Mouse (Mus musculus): ENCODE measurements at regions not wholly inside any gene's neighbourhood (a gene's known extent, or its start where the extent isn't known, plus 50 kb on each side); places are given as distances from the start of the nearest gene placed in this dataset.
A peak's percentile ranks its signal among the peaks of the same experiment; 100 is the strongest.

DNA sequence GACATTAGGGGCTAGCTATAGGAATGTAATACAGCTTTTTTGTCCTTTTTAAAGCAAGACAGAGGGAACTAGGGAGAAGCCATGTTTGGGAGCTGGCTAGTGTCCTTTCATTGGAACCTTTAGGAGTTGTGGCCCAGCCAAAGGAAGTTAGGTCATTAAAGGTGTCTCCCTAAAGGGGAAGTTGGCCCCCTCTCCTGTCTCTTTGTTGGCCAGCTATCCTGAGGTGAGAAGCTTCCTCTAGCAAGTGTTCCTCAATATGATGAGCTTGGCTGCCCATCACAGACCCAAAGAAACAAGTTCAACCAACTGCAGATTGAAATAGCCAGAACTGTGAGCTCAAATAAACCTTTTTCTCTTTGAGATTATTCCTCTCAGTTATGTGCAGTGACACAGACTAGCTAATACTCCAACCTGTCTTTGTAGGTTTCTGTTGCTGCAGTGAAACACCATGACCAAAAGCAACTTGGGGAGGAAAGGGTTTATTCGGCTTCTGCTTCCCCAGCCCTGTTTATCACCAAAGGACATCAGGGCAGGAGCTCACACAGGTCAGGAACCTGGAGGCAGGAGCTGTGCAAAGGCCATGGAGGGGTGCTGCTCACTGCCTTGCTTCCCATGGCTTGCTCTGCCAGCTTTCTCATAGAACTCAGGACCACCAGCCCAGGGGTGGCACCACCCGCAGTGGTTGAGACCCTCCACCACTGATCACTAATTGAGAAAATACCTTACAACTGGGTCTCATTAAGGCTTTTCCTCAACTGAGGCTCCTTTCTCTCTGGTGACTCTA is 94.0 kb upstream of the Ccn6 start:
- H3K4me3 ChIP-seq (ENCODE audit: low read depth, low read length) = no peak overlapping the region
- H3K4me1 ChIP-seq (ENCODE audit: control insufficient read depth, insufficient read depth, low read length) = peaks cover 2% of the 10 kb centered on the region; the same call in 1 of the 2 replicates
- no peak overlapping the region for H3K9ac ChIP-seq (ENCODE audit: low read length)
- H3K36me3 ChIP-seq (ENCODE audit: control insufficient read depth, insufficient read depth, low read length) = no peaks in the 10 kb centered on the region
- no peaks in the 10 kb centered on the region for H3K9me3 ChIP-seq (ENCODE audit: control insufficient read depth, low read length)
- DNase-seq (ENCODE audit: low spot score, missing footprints) = peak; percentile 56
- 86% methylated on average over 2 of the region's 2 CpGs for WGBS
- H3K27ac ChIP-seq (ENCODE audit: low read depth, low read length) = no peak overlapping the region
- no peak for ATAC-seq (ENCODE audit: low FRiP score)
- no peak overlapping the region for H3K4me2 ChIP-seq
- no peaks in the 10 kb centered on the region for H3K27me3 ChIP-seq (ENCODE audit: control insufficient read depth, insufficient read depth, low read length)

DNA sequence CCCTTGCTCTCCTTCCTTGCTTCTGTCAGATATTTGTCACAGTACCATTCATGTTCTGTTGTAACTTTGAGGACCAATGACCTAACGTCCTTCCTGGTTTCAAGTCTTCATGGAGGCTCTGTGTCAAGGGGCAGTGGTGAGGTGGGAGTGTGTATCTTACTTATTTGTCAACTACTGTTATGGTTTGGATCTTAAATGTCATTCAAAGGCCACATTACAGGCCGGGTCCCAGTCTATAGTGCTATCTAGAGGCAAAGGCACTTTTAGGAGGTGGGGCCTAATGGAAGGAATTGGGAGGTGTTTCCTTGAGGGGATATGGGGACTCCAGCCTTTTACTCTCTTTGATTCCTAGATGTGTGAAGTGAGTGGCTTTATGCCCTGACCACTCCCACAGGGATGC is 91.0 kb upstream of the Ccn6 start:
- ATAC-seq (ENCODE audit: low FRiP score) (no peak), DNase-seq (ENCODE audit: low spot score, missing footprints) (peak; percentile 75)
- H3K4me1 ChIP-seq (ENCODE audit: control insufficient read depth, insufficient read depth, low read length) = no peaks in the 10 kb centered on the region
- H3K9ac ChIP-seq (ENCODE audit: low read length) = no peak overlapping the region
- H3K27ac ChIP-seq (ENCODE audit: low read depth, low read length) = no peak overlapping the region
- no peak overlapping the region for H3K4me3 ChIP-seq (ENCODE audit: low read depth, low read length)
- no peaks in the 10 kb centered on the region for H3K9me3 ChIP-seq (ENCODE audit: control insufficient read depth, low read length)
- no peaks in the 10 kb centered on the region for H3K27me3 ChIP-seq (ENCODE audit: control insufficient read depth, insufficient read depth, low read length)
- 74% methylated on average over 2 of the region's 2 CpGs for WGBS
- H3K36me3 ChIP-seq (ENCODE audit: control insufficient read depth, insufficient read depth, low read length) = no peaks in the 10 kb centered on the region
- no peak overlapping the region for H3K4me2 ChIP-seq

DNA sequence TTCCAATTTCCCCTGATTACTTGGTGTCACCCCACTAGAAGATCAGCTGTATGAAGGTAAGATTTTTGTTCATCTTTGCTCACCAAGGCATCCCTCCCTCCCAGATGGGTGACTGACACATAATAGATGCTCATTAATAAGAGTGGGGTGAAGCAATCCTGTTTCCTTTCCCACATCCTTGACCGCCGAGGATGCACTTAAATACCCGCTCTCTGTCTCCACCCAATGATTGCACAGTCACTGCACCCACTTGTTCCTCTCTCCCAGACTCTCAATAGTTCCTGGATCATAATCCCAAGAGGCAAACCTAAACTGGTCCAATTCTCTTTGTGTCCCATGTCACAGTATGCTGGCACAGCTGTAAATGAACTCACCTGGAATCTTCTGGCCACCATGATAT is 86.4 kb upstream of the Ccn6 start:
- Histone ChIP-seq H3K9ac (ENCODE audit: low read length) (no peak overlapping the region), H3K36me3 (ENCODE audit: control insufficient read depth, insufficient read depth, low read length) (no peaks in the 10 kb centered on the region), H3K4me3 (ENCODE audit: low read depth, low read length) (no peak overlapping the region), H3K27ac (ENCODE audit: low read depth, low read length) (no peak overlapping the region), H3K4me1 (ENCODE audit: control insufficient read depth, insufficient read depth, low read length) (no peaks in the 10 kb centered on the region), H3K4me2 (no peak overlapping the region), H3K27me3 (ENCODE audit: control insufficient read depth, insufficient read depth, low read length) (no peaks in the 10 kb centered on the region), H3K9me3 (ENCODE audit: control insufficient read depth, low read length) (no peaks in the 10 kb centered on the region)
- 89% methylated on average over 3 of the region's 3 CpGs for WGBS
- ATAC-seq (ENCODE audit: low FRiP score) (no peak), DNase-seq (ENCODE audit: low spot score, missing footprints) (no peak)

DNA sequence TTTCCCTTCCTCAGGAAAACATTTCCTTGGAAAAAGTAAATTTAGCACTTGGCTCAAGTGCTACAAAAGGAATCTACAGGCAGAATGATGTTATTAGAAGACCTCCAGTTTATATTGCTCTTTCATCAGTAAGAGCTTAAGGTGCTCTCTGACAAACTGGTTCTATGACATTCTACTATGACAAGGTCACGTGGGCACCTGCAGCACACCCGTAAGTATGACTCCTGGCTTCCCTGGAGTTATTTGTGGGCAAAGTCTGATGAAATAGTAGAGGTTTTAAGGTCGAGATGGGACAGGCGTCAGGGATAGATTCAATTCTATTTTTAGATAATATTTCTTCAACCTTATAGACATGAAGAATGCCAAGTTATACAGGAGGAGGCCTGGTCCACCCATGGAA is 84.9 kb upstream of the Ccn6 start:
- no peaks in the 10 kb centered on the region for H3K36me3 ChIP-seq (ENCODE audit: control insufficient read depth, insufficient read depth, low read length)
- no peaks in the 10 kb centered on the region for H3K9me3 ChIP-seq (ENCODE audit: control insufficient read depth, low read length)
- H3K27ac ChIP-seq (ENCODE audit: low read depth, low read length) = no peak overlapping the region
- DNase-seq (ENCODE audit: low spot score, missing footprints) (peak; percentile 76), ATAC-seq (ENCODE audit: low FRiP score) (no peak)
- H3K27me3 ChIP-seq (ENCODE audit: control insufficient read depth, insufficient read depth, low read length) = no peaks in the 10 kb centered on the region
- no peaks in the 10 kb centered on the region for H3K4me1 ChIP-seq (ENCODE audit: control insufficient read depth, insufficient read depth, low read length)
- H3K4me2 ChIP-seq = no peak overlapping the region
- no peak overlapping the region for H3K4me3 ChIP-seq (ENCODE audit: low read depth, low read length)
- H3K9ac ChIP-seq (ENCODE audit: low read length) = no peak overlapping the region
- WGBS = 86% methylated on average over 4 of the region's 4 CpGs

DNA sequence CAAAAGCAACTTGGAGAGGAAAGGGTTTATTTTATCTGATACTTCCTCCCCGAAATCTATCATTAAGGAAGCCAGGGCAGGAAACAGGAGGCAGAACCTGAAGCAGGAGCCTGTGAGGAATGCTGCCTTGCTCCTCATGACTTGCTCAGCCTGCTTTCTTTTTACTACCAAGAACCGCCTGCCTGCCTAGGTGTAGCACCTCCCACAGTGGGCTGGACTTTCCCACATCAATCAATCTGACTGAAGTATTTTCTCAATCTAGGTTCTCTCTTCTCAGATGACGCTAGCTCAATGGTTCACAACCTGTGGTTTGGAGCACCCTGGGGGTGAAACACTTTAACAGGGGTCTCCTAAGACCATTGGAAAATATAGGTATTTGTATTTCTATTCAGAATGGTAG is 83.4 kb upstream of the Ccn6 start:
- Histone ChIP-seq H3K9me3 (ENCODE audit: control insufficient read depth, low read length) (no peaks in the 10 kb centered on the region), H3K9ac (ENCODE audit: low read length) (no peak overlapping the region), H3K4me3 (ENCODE audit: low read depth, low read length) (no peak overlapping the region), H3K36me3 (ENCODE audit: control insufficient read depth, insufficient read depth, low read length) (no peaks in the 10 kb centered on the region), H3K27ac (ENCODE audit: low read depth, low read length) (no peak overlapping the region), H3K27me3 (ENCODE audit: control insufficient read depth, insufficient read depth, low read length) (no peaks in the 10 kb centered on the region), H3K4me2 (no peak overlapping the region), H3K4me1 (ENCODE audit: control insufficient read depth, insufficient read depth, low read length) (no peaks in the 10 kb centered on the region)
- 58% methylated on average over 3 of the region's 3 CpGs for WGBS
- no peak for DNase-seq (ENCODE audit: low spot score, missing footprints)
- no peak for ATAC-seq (ENCODE audit: low FRiP score)

DNA sequence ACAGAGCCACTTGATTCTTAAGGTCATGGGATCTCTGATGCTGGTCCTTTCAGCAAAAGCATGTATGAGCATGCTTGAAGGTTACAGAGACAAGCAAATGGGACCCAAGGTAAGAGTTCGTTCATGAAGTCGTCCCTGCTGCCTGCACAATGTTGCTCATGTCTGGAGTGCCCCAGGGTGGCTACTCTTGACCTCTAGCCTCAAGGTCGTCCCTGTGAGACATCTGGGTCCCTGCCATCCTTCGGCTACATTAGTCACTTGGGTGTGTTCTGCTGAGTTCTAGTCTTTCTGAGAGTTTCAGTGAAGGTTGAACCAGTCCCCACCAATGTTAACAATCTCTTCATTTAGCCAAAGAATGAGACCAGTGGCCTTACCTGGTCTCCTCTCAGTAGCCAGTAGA is 81.5 kb upstream of the Ccn6 start:
- DNase-seq (ENCODE audit: low spot score, missing footprints) = no peak
- 79% methylated on average over 4 of the region's 4 CpGs for WGBS
- no peak overlapping the region for H3K4me2 ChIP-seq

DNA sequence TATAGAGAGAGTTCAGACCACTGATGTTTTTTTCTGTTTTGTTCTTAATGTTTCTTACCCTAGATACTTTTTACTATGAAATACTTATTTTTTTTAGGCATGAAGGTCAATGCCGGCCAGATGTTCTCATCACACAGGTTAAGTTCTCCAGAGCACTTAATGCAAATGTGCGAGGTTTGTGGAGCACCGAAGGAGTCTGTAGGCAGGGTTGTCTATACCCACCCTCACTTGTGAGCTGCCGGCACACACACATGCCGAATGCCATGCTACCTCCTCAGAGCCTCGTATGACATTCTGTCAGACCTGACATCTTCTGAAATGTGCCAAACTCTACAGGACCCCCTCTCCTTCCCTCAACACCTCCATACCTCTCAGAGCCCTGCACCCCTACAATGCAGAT is 80.5 kb upstream of the Ccn6 start:
- DNase-seq (ENCODE audit: low spot score, missing footprints) = no peak
- Histone ChIP-seq H3K27ac (ENCODE audit: low read depth, low read length) (no peak overlapping the region), H3K27me3 (ENCODE audit: control insufficient read depth, insufficient read depth, low read length) (no peaks in the 10 kb centered on the region), H3K9ac (ENCODE audit: low read length) (no peak overlapping the region), H3K4me3 (ENCODE audit: low read depth, low read length) (no peak overlapping the region), H3K4me1 (ENCODE audit: control insufficient read depth, insufficient read depth, low read length) (no peaks in the 10 kb centered on the region), H3K4me2 (no peak overlapping the region), H3K9me3 (ENCODE audit: control insufficient read depth, low read length) (no peaks in the 10 kb centered on the region), H3K36me3 (ENCODE audit: control insufficient read depth, insufficient read depth, low read length) (no peaks in the 10 kb centered on the region)
- 87% methylated on average over 6 of the region's 6 CpGs for WGBS
- no peak for ATAC-seq (ENCODE audit: low FRiP score)

More for the DNA sequence above, 81.5 kb upstream of the Ccn6 start:
- H3K27ac ChIP-seq (ENCODE audit: low read depth, low read length) = no peak overlapping the region
- H3K9me3 ChIP-seq (ENCODE audit: control insufficient read depth, low read length) = no peaks in the 10 kb centered on the region
- no peaks in the 10 kb centered on the region for H3K36me3 ChIP-seq (ENCODE audit: control insufficient read depth, insufficient read depth, low read length)
- H3K4me3 ChIP-seq (ENCODE audit: low read depth, low read length) = no peak overlapping the region
- no peaks in the 10 kb centered on the region for H3K4me1 ChIP-seq (ENCODE audit: control insufficient read depth, insufficient read depth, low read length)
- no peak for ATAC-seq (ENCODE audit: low FRiP score)
- H3K27me3 ChIP-seq (ENCODE audit: control insufficient read depth, insufficient read depth, low read length) = no peaks in the 10 kb centered on the region
- H3K9ac ChIP-seq (ENCODE audit: low read length) = no peak overlapping the region

DNA sequence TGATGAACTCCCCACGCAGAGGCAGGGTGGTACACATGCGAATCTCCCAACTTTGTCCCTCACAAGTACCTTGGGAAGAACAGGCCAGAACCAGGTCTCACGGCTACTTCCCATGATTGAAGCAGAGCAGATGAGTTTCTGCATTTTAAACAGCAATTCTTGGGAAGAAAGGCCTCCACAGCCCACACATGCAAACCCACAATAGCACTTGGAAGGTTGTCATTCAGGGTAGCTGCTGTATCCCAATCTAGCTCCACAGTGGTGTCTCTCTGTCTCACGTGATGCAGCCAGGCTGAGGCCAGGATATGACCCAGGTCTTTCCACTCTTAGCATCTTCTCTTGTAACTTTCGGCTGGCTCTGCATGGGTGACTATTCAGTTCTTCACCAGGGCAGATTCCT is 78.8 kb upstream of the Ccn6 start:
- Histone ChIP-seq H3K9ac (ENCODE audit: low read length) (no peak overlapping the region), H3K27ac (ENCODE audit: low read depth, low read length) (no peak overlapping the region), H3K4me1 (ENCODE audit: control insufficient read depth, insufficient read depth, low read length) (no peaks in the 10 kb centered on the region), H3K9me3 (ENCODE audit: control insufficient read depth, low read length) (no peaks in the 10 kb centered on the region), H3K4me2 (no peak overlapping the region), H3K27me3 (ENCODE audit: control insufficient read depth, insufficient read depth, low read length) (no peaks in the 10 kb centered on the region), H3K4me3 (ENCODE audit: low read depth, low read length) (no peak overlapping the region), H3K36me3 (ENCODE audit: control insufficient read depth, insufficient read depth, low read length) (no peaks in the 10 kb centered on the region)
- DNase-seq (ENCODE audit: low spot score, missing footprints) (no peak), ATAC-seq (ENCODE audit: low FRiP score) (no peak)
- 92% methylated on average over 5 of the region's 5 CpGs for WGBS

DNA sequence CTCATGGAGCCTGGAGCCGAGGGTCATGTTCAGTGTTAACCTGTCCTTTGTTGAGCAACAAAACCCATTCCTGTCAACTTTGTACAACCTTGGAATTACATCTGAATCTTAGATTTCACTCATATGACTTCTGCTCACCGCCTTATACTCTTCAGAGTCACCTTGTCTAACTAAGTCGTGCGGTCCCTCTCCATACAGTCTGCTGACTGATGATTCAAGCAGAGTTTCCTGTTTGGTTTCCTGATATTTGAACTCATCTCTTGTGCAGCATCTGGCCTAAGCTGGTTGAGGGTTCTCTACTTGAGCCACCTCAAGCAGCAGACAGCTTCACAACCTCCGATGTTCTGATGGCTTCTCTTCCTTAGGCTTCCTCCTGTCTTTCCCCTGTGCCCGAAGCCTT is 78.3 kb upstream of the Ccn6 start:
- DNase-seq (ENCODE audit: low spot score, missing footprints) (no peak), ATAC-seq (ENCODE audit: low FRiP score) (no peak)
- Histone ChIP-seq H3K9ac (ENCODE audit: low read length) (no peak overlapping the region), H3K27ac (ENCODE audit: low read depth, low read length) (no peak overlapping the region), H3K36me3 (ENCODE audit: control insufficient read depth, insufficient read depth, low read length) (no peaks in the 10 kb centered on the region), H3K9me3 (ENCODE audit: control insufficient read depth, low read length) (no peaks in the 10 kb centered on the region), H3K4me3 (ENCODE audit: low read depth, low read length) (no peak overlapping the region), H3K4me1 (ENCODE audit: control insufficient read depth, insufficient read depth, low read length) (no peaks in the 10 kb centered on the region), H3K27me3 (ENCODE audit: control insufficient read depth, insufficient read depth, low read length) (no peaks in the 10 kb centered on the region), H3K4me2 (no peak overlapping the region)
- WGBS = 85% methylated on average over 6 of the region's 6 CpGs
